Mouse (Mus musculus): ENCODE data around the gene Shcbp1. TPM values are rescaled to one million over a fixed set of nuclear protein-coding genes. Genes with fewer than 3 reads are reported as not detected.

Gene Shcbp1
- total and polyA plus RNA-seq, 3 experiments = 39.9 to 90.8 (median 48.2) TPM

GRCm38 (mm10) chr8:4808831-4809230, 29.5 kb upstream of the Shcbp1 start:
- no peak overlapping the region for H3K4me3 ChIP-seq (replicated peaks in 1 of 3; ENCODE audit: low read depth in 2 of 3, low read length in 2 of 3, poor library complexity in 1 of 3)
- no peaks in the 10 kb centered on the region for H3K9me3 ChIP-seq (replicated peaks; ENCODE audit: low read length)
- H3K36me3 ChIP-seq (replicated peaks in 1 of 2; ENCODE audit: control insufficient read depth in 1 of 2, insufficient read depth in 1 of 2, low read length in 1 of 2) = no peaks in the 10 kb centered on the region
- no peak overlapping the region for H3K9ac ChIP-seq (ENCODE audit: insufficient read depth, low read depth)
- dilution Hi-C loops (cut with MboI; ENCODE audit: extremely low pct_ligation_motif_present, extremely low pct_unique_long_range_greater_than_20kb, low sequenced_read_pairs) = no loop called here
- no peaks in the 10 kb centered on the region for H3K79me2 ChIP-seq (replicated peaks; ENCODE audit: control insufficient read depth, extremely low read depth, insufficient read depth, poor library complexity, severe bottlenecking)
- H3K27ac ChIP-seq (ENCODE audit: insufficient read depth, low read depth) = no peak overlapping the region
- in situ Hi-C loops (cut with MboI; ENCODE audit: low pct_ligation_motif_present, low pct_unique_long_range_greater_than_20kb, low sequenced_read_pairs) = no loop called here
- no peaks in the 10 kb centered on the region; a peak in 1 of 4 replicates for H3K4me1 ChIP-seq (ENCODE audit: control insufficient read depth in 1 of 2, insufficient read depth in 2 of 2)
- H3K27me3 ChIP-seq (replicated peaks) = no peaks in the 10 kb centered on the region
- no peak for TF ChIP-seq TBP (conservative IDR thresholded peaks at IDR 0.05; ENCODE audit: low read depth, low read length)
- no peak for TF ChIP-seq HCFC1 (IDR thresholded peaks at IDR 0.05; ENCODE audit: low read depth, low read length)
- TF ChIP-seq MAZ (IDR thresholded peaks at IDR 0.05; ENCODE audit: low read depth, low read length) = no peak
- TF ChIP-seq GABPA (IDR thresholded peaks at IDR 0.05; ENCODE audit: insufficient replicate concordance, low read depth, low read length) = no peak
- no peak for TF ChIP-seq POLR2A (IDR thresholded peaks at IDR 0.05; ENCODE audit: low read depth, low read length)
- TF ChIP-seq USF1 (IDR thresholded peaks at IDR 0.05; ENCODE audit: low read depth, low read length) = no peak
- no peak for TF ChIP-seq CHD1 (IDR thresholded peaks at IDR 0.05; ENCODE audit: low read depth, low read length)
- no peak for TF ChIP-seq E2F4 (IDR thresholded peaks at IDR 0.05; ENCODE audit: insufficient replicate concordance, low read depth, low read length)
- TF ChIP-seq JUN (IDR thresholded peaks at IDR 0.05; ENCODE audit: insufficient read depth, low read depth, low read length) = no peak
- no peak for TF ChIP-seq CHD2 (IDR thresholded peaks at IDR 0.05; ENCODE audit: low read length)
- no peak for TF ChIP-seq POLR2AphosphoS2 (IDR thresholded peaks at IDR 0.05; ENCODE audit: low read depth, low read length)
- TF ChIP-seq UBTF (IDR thresholded peaks at IDR 0.05; ENCODE audit: low read depth, low read length) = no peak
- TF ChIP-seq SIN3A (IDR thresholded peaks at IDR 0.05; ENCODE audit: low read length) = no peak
- no peak for TF ChIP-seq IRF4 (IDR thresholded peaks at IDR 0.05; ENCODE audit: low read depth, low read length)
- no peak for TF ChIP-seq RCOR1 (conservative IDR thresholded peaks at IDR 0.05; ENCODE audit: low read depth, low read length)
- DNase-seq (ENCODE audit: extremely low read depth) = no peak
- H3K4me2 ChIP-seq (ENCODE audit: insufficient read depth, low read depth, poor library complexity, severe bottlenecking) = no peak overlapping the region

- Histone ChIP-seq H3K9ac (ENCODE audit: insufficient read depth, low read depth) (no peak overlapping the region), H3K4me2 (ENCODE audit: insufficient read depth, low read depth, poor library complexity, severe bottlenecking) (peak overlapping the region; percentile 69), H3K79me2 (replicated peaks; ENCODE audit: control insufficient read depth, extremely low read depth, insufficient read depth, poor library complexity, severe bottlenecking) (no peaks in the 10 kb centered on the region), H3K9me3 (replicated peaks; ENCODE audit: low read length) (peaks cover 2% of the 10 kb centered on the region), H3K4me1 (ENCODE audit: control insufficient read depth in 1 of 2, insufficient read depth in 2 of 2) (0 out of 4 replicates have a peak, but pooled peaks cover 0 to 3% of the 10 kb centered on the region in 2 experiments), H3K27ac (ENCODE audit: insufficient read depth, low read depth) (no peak overlapping the region), H3K36me3 (replicated peaks in 1 of 2; ENCODE audit: control insufficient read depth in 1 of 2, insufficient read depth in 1 of 2, low read length in 1 of 2) (no peaks in the 10 kb centered on the region), H3K27me3 (replicated peaks) (peaks cover 3% of the 10 kb centered on the region), H3K4me3 (replicated peaks in 1 of 3; ENCODE audit: low read depth in 2 of 3, low read length in 2 of 3, poor library complexity in 1 of 3) (no peak overlapping the region)
- DNase-seq (ENCODE audit: extremely low read depth) = peak; percentile 52
- dilution Hi-C loops (cut with MboI; ENCODE audit: extremely low pct_ligation_motif_present, extremely low pct_unique_long_range_greater_than_20kb, low sequenced_read_pairs) = no loop called here
- no peak for TF ChIP-seq CHD2 (IDR thresholded peaks at IDR 0.05; ENCODE audit: low read length)
- peak; percentile 52 for TF ChIP-seq RAD21 (IDR thresholded peaks at IDR 0.05; ENCODE audit: low read depth, low read length)
- TF ChIP-seq TCF12 (IDR thresholded peaks at IDR 0.05; ENCODE audit: low read depth, low read length) = peak; percentile 14; the same call in 1 of the 2 replicates
- peak; percentile 75 for TF ChIP-seq SMC3 (IDR thresholded peaks at IDR 0.05; ENCODE audit: low read depth, low read length)
- TF ChIP-seq CTCF (conservative IDR thresholded peaks at IDR 0.05 in 1 of 2, IDR thresholded peaks at IDR 0.05 in 1 of 2; ENCODE audit: low read depth in 2 of 2, low read length in 2 of 2) = peak; percentile 41 to 78; a peak in 3 of 4 replicates
- no peak for TF ChIP-seq ZNF384 (IDR thresholded peaks at IDR 0.05; ENCODE audit: low read depth, low read length)
- TF ChIP-seq HCFC1 (IDR thresholded peaks at IDR 0.05; ENCODE audit: low read depth, low read length) = no peak
- in situ Hi-C loops (cut with MboI; ENCODE audit: low pct_ligation_motif_present, low pct_unique_long_range_greater_than_20kb, low sequenced_read_pairs) = no loop called here
Measured at GRCm38 (mm10) chr8:4800524-4801122, 21.3 kb upstream of the Shcbp1 start.

Data from CH12.LX (cell line).